Mouse (Mus musculus): ENCODE measurements around the gene Rps26.

Gene Rps26

GRCm38 (mm10) chr10:128612433-128613153, 14.0 kb downstream of the Rps26 start:
- in situ Hi-C loops (cut with MboI, MseI), result no loop called here

GRCm38 (mm10) chr10:128606483-128606882, 20.1 kb downstream of the Rps26 start:
- in situ Hi-C loops (cut with MboI, MseI), result no loop called here

GRCm38 (mm10) chr10:128602470-128603128, 23.9 kb downstream of the Rps26 start:
- in situ Hi-C loops (cut with MboI, MseI), result no loop called here

GRCm38 (mm10) chr10:128601499-128601898, 25.0 kb downstream of the Rps26 start:
- in situ Hi-C loops (cut with MboI, MseI), result no loop called here

GRCm38 (mm10) chr10:128598476-128598875, 28.1 kb downstream of the Rps26 start:
- in situ Hi-C loops (cut with MboI, MseI), result no loop called here

- in situ Hi-C loops (cut with MboI, MseI), result no loop called here
Measured at GRCm38 (mm10) chr10:128592797-128593196, 33.8 kb downstream of the Rps26 start.

- in situ Hi-C loops (cut with MboI, MseI), result no loop called here
Measured at GRCm38 (mm10) chr10:128591436-128591835, 35.1 kb downstream of the Rps26 start.

- in situ Hi-C loops (cut with MboI, MseI), result no loop called here
Measured at GRCm38 (mm10) chr10:128590193-128590690, 36.3 kb downstream of the Rps26 start.

GRCm38 (mm10) chr10:128589464-128590192, 36.9 kb downstream of the Rps26 start, which contains the start of gene Erbb3:
Gene Erbb3, minus strand, starts transcription at chr10:128589652.
- in situ Hi-C loops (cut with MboI, MseI), result no loop called here

GRCm38 (mm10) chr10:128588775-128589463, 37.6 kb downstream of the Rps26 start:
- in situ Hi-C loops (cut with MboI, MseI), result no loop called here

- in situ Hi-C loops (cut with MboI, MseI), result no loop called here
Measured at GRCm38 (mm10) chr10:128588136-128588535, 38.4 kb downstream of the Rps26 start.

GRCm38 (mm10) chr10:128587697-128588096, 38.9 kb downstream of the Rps26 start:
- in situ Hi-C loops (cut with MboI, MseI), result no loop called here

GRCm38 (mm10) chr10:128587120-128587519, 39.4 kb downstream of the Rps26 start:
- in situ Hi-C loops (cut with MboI, MseI), result no loop called here

GRCm38 (mm10) chr10:128586546-128586945, 40.0 kb downstream of the Rps26 start:
- in situ Hi-C loops (cut with MboI, MseI), result no loop called here

- in situ Hi-C loops (cut with MboI, MseI), result no loop called here
Measured at GRCm38 (mm10) chr10:128584386-128584785, 42.2 kb downstream of the Rps26 start.

GRCm38 (mm10) chr10:128583644-128584043, 42.9 kb downstream of the Rps26 start:
- in situ Hi-C loops (cut with MboI, MseI), result no loop called here

- in situ Hi-C loops (cut with MboI, MseI), result no loop called here
Measured at GRCm38 (mm10) chr10:128579731-128580130, 46.8 kb downstream of the Rps26 start.

GRCm38 (mm10) chr10:128579298-128579697, 47.2 kb downstream of the Rps26 start:
- in situ Hi-C loops (cut with MboI, MseI), result no loop called here

GRCm38 (mm10) chr10:128578330-128578729, 48.2 kb downstream of the Rps26 start:
- in situ Hi-C loops (cut with MboI, MseI), result no loop called here

- in situ Hi-C loops (cut with MboI, MseI), result no loop called here
Measured at GRCm38 (mm10) chr10:128575063-128575462, 51.5 kb downstream of the Rps26 start.
